Mouse (Mus musculus) T-helper 17 cell (primary cell): ENCODE data around the gene Afg1l.

Source experiments
- in situ Hi-C, 2 experiments: fragments of 300-600 bp; cut with MboI, MseI; formaldehyde crosslinking; loops; 1 replicate in 1 of 2; 2 replicates in 1 of 2; pipeline ENCODE4 v1.15.1; 2025; ENCODE audit warnings: high pct_unique_total_duplicates in 2 of 2

Afg1l gene

GRCm38 (mm10) chr10:42480719-42481118 lies 2.4 kb upstream of the Afg1l start:
- in situ Hi-C loops, result loop anchor here in 1 of 2 experiments (25.0 kb wide), 1 partner anchor 668 kb away; the partner anchor contains the start of genes Cep57l1 and Sesn1

GRCm38 (mm10) chr10:42477550-42478340 lies 620 bp downstream of the Afg1l start:
- in situ Hi-C loops, result loop anchor here in 1 of 2 experiments (25.0 kb wide), 1 partner anchor 665 kb away; the partner anchor contains the start of genes Cep57l1 and Sesn1

- in situ Hi-C loops, result loop anchor here in 1 of 2 experiments (25.0 kb wide), 1 partner anchor 665 kb away; the partner anchor contains the start of genes Cep57l1 and Sesn1
Observed at GRCm38 (mm10) chr10:42476774-42477475, 1.4 kb downstream of the Afg1l start.

- in situ Hi-C loops, result loop anchor here in 1 of 2 experiments (25.0 kb wide), 1 partner anchor 663 kb away; the partner anchor contains the start of genes Cep57l1 and Sesn1
Observed at GRCm38 (mm10) chr10:42474946-42475514, 3.3 kb downstream of the Afg1l start.

- in situ Hi-C loops, result no loop called here
Observed at GRCm38 (mm10) chr10:42464805-42465204, 13.6 kb downstream of the Afg1l start.

- in situ Hi-C loops, result no loop called here
Observed at GRCm38 (mm10) chr10:42464224-42464623, 14.1 kb downstream of the Afg1l start.

GRCm38 (mm10) chr10:42457557-42458191 lies 20.7 kb downstream of the Afg1l start:
- in situ Hi-C loops, result no loop called here

GRCm38 (mm10) chr10:42455981-42456380 lies 22.4 kb downstream of the Afg1l start:
- in situ Hi-C loops, result no loop called here

GRCm38 (mm10) chr10:42454690-42455089 lies 23.7 kb downstream of the Afg1l start:
- in situ Hi-C loops, result no loop called here

- in situ Hi-C loops, result no loop called here
Observed at GRCm38 (mm10) chr10:42454266-42454665, 24.1 kb downstream of the Afg1l start.

- in situ Hi-C loops, result no loop called here
Observed at GRCm38 (mm10) chr10:42449672-42450071, 28.7 kb downstream of the Afg1l start.

GRCm38 (mm10) chr10:42448371-42448770 lies 30.0 kb downstream of the Afg1l start:
- in situ Hi-C loops, result no loop called here

- in situ Hi-C loops, result no loop called here
Observed at GRCm38 (mm10) chr10:42446145-42446544, 32.2 kb downstream of the Afg1l start.

- in situ Hi-C loops, result no loop called here
Observed at GRCm38 (mm10) chr10:42436842-42437805, 41.2 kb downstream of the Afg1l start.

- in situ Hi-C loops, result loop anchor here (10.0 kb wide), 2 partner anchors 1243 to 1363 kb away; no protein-coding TSS in a partner anchor
Observed at GRCm38 (mm10) chr10:42417530-42418174, 60.7 kb downstream of the Afg1l start.

GRCm38 (mm10) chr10:42415821-42416470 lies 62.4 kb downstream of the Afg1l start:
- in situ Hi-C loops, result loop anchor here (10.0 kb wide), 2 partner anchors 1241 to 1361 kb away; no protein-coding TSS in a partner anchor

GRCm38 (mm10) chr10:42410748-42411537 lies 67.4 kb downstream of the Afg1l start:
- in situ Hi-C loops, result loop anchor here (10.0 kb wide), 2 partner anchors 1236 to 1356 kb away; no protein-coding TSS in a partner anchor

- in situ Hi-C loops, result no loop called here
Observed at GRCm38 (mm10) chr10:42390436-42390835, 87.9 kb downstream of the Afg1l start.
